Mouse (Mus musculus): ENCODE data around the gene Pdlim7.

The Pdlim7 gene

GRCm38 (mm10) chr13:55465184-55465583, 48.3 kb downstream of the Pdlim7 start:
- no peak for DNase-seq (ENCODE audit: low spot score)

- no peak for DNase-seq (ENCODE audit: low spot score)
Measured at GRCm38 (mm10) chr13:55464027-55464884, 49.2 kb downstream of the Pdlim7 start, which contains the start of gene Prr7. Prr7 (plus strand) TSS chr13:55464267.

DNA sequence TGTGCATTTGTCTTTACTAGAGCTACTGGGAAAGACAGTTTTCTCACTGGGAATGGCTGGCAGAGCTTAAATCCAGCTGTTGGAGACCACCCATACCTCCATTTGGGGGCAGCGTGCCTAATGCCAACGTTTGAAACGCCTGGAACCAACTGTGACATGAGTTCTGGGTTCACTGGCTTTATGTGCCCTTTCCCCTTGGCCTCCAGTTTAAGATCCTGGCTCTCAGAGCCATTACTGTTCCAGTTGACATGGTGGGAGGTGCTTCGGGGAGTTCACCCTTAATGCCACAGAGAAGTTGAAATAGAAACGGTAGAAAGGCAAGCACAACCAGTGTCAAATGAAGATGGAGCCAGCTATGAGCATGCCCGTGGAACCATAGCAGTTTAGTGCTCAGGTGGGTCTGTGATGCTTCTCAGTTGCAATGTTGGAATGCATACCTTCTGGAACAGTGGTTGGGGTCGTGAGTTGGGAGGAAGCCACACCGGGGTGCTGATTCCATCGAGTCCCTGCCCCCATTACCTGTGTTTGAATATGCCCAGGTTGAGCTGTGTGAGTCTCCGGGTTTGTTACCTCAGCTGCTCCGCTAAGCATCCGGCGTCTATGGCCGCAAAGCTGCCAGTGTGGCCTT, 50.0 kb downstream of the Pdlim7 start:
- no peak for DNase-seq (ENCODE audit: low spot score)

DNA sequence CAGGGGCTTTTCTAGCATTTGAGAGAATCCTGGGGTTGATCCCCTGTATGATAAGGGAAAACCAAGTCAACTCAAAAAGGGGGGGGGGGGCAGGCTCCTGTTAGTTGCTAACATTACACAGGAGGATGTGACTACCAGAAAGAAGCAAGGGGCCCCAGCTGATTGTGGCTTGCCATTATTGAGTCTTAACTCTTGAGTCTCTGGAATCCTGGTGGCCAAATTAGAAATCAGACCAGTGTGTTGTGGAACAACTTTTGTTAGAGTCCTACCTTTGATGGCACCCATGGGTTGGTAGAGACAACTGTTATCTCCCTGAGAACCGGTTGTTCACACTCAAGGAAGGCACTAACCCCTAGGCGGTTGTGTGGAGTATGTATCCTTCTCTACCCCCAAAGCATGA, 50.5 kb downstream of the Pdlim7 start:
- DNase-seq (ENCODE audit: low spot score) = no peak

DNA sequence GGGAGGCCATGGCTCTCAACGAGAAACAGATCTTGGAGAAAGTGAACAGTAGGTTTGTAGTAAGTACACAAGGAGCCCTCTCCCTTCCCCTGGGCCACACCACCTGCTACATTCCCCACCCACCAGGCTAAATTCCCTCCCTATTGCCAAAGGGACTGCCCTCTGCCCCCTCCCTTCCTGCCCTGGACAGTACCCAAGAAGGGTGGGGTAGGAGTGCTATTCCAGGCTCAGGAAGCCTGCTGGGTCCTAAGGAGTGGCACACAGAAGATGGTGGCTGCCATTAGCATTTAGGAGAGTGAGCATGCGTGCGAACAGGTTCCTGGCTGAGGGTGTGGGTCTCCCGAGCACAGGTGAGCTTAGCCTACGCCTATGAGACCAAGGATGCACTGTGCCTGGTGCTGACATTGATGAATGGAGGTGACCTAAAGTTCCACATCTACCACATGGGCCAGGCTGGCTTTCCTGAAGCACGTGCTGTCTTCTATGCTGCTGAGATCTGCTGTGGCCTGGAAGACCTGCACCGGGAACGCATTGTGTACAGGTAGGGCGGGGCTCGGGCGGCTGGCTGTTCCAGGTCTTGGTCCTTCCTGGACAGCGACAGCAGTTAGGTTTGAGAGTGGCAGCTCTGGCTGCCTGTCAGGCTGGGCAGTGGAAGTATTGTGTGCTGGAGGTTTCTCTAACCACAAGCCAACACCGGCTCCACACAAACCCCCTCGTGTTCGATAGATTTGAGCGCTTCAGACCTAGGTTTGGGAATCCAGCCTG, 61.5 kb downstream of the Pdlim7 start:
- DNase-seq (ENCODE audit: low spot score) = no peak

- DNase-seq (ENCODE audit: low spot score) = no peak
Measured at GRCm38 (mm10) chr13:55451296-55451695, 62.2 kb downstream of the Pdlim7 start.

DNA sequence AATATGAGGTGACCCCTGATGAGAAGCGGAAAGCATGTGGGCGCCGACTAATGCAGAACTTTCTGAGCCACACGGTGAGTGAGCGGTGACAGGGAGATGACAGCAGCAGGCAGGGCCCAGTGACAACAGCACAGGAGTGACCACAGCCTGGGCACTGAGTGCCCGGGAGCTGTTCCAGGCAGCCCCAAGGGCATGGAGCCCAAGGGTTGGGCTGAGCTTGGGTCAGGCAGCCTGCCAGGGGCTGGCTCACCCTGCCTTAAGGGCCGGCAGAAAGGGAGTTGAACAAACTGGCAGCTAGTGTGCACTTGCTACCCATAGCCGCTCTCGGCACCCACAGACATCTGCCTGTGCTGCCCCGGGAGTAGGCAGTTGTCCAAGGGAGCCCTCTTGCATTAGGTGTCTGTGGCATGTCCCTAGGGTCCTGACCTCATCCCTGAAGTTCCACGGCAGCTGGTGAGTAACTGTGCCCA, 62.9 kb downstream of the Pdlim7 start:
- no peak for DNase-seq (ENCODE audit: low spot score)

- DNase-seq (ENCODE audit: low spot score) = no peak
Measured at GRCm38 (mm10) chr13:55449679-55450441, 63.6 kb downstream of the Pdlim7 start.

DNA sequence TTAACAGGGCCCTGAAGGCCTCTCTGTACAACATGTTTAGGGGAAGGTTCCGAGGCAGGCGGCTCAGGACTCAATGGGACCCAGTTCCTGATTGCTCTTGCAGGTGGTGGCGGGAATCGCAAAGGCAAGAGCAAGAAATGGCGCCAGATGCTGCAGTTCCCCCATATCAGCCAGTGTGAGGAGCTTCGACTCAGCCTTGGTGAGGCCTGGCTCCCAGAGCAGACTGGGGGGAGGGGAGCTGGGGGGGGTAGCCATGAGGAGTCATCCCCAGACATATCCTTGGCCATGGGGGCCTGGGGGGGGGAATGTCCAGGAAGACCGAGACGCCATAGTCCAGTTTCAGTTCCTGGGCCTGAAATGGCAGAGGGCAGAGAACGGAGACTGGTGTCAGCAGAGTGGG, 64.3 kb downstream of the Pdlim7 start:
- no peak for DNase-seq (ENCODE audit: low spot score)

- no peak for DNase-seq (ENCODE audit: low spot score)
Measured at GRCm38 (mm10) chr13:55448131-55448530, 65.3 kb downstream of the Pdlim7 start.

DNA sequence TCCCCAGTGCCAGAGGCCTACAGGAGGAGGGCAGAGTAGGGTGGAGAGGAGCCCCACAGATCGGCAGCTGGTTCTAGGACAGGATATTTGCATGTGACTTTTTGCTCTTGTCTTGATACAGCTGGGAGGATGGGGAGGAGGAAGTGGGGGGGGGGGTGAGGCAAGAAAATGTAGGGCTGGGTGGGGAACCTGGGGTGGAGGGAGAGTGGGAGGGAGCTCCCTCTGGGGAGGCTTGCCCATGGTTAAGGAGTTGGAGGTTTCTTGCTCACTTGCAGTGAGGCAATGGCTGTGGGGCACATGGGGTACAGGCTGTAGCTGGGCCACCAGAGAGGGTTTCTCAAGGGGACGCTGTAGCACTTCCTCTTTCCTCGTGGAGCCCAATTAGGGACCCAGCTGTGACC, 65.9 kb downstream of the Pdlim7 start:
- DNase-seq (ENCODE audit: low spot score) = no peak

- DNase-seq (ENCODE audit: low spot score) = no peak
Measured at GRCm38 (mm10) chr13:55446483-55447105, 66.9 kb downstream of the Pdlim7 start.
